Mouse (Mus musculus) hindbrain, embryonic 12.5 days (tissue): Measurements from ENCODE around the gene Pard6a. TPM values are rescaled to one million over a fixed set of nuclear protein-coding genes. Genes with fewer than 3 reads are reported as not detected.
A peak's percentile ranks its signal among the peaks of the same experiment; 100 is the strongest.

ENCODE experiments used
- ATAC-seq: fragments of 200-750 bp; cut with Nextera tagmentation; 2 replicates; pipeline ENCODE4 v1.8.0; 2017; ENCODE audit warnings: moderate TSS enrichment; ENCODE audit not compliant: low FRiP score
- H3K27ac ChIP-seq: fragments of 300-500 bp; sonication (generic); 2 replicates; pipeline ENCODE4 v1.5.1; 2016; ENCODE audit warnings: mild to moderate bottlenecking
- H3K27me3 ChIP-seq: fragments of 300-500 bp; sonication (generic); 2 replicates; pipeline ENCODE4 v1.6.1; 2016; ENCODE audit warnings: mild to moderate bottlenecking
- H3K36me3 ChIP-seq: fragments of 300-500 bp; sonication (generic); 2 replicates; pipeline ENCODE4 v1.6.1; 2016; ENCODE audit warnings: mild to moderate bottlenecking
- H3K4me1 ChIP-seq: fragments of 300-500 bp; sonication (generic); 2 replicates; pipeline ENCODE4 v1.6.1; 2016
- H3K4me2 ChIP-seq: fragments of 300-500 bp; sonication (generic); replicated peaks from 2 replicates; pipeline ENCODE4 v1.6.1; 2016; ENCODE audit warnings: mild to moderate bottlenecking
- H3K4me3 ChIP-seq: fragments of 300-500 bp; sonication (generic); 2 replicates; pipeline ENCODE4 v1.5.1; 2016; ENCODE audit warnings: mild to moderate bottlenecking
- H3K9ac ChIP-seq: fragments of 300-500 bp; sonication (generic); 2 replicates; pipeline ENCODE4 v1.6.1; 2016; ENCODE audit warnings: mild to moderate bottlenecking, moderate library complexity
- H3K9me3 ChIP-seq: fragments of 300-500 bp; sonication (generic); replicated peaks from 2 replicates; pipeline ENCODE4 v1.6.1; 2016; ENCODE audit warnings: mild to moderate bottlenecking
- WGBS: fragments of 180-500 bp; shearing (Covaris S2); methylation state at CpG from one replicate; pipeline ENCODE4 v1.1.7; 2016; 5-methylcytosine and 5-hydroxymethylcytosine counted together
- polyA plus RNA-seq: library from polyadenylated mRNA; unstranded; fragments of >200 nt; fragmentation: Nextera tagmentation; extraction: Ambion mirVana; gene quantifications from 2 replicates; pipeline ENCODE4 v1.2.1, GENCODE M21; 2016

Gene Pard6a
- polyA plus RNA-seq, 1 experiment from 2014 or later: 29.7 TPM

GRCm38 (mm10) chr8:105704955-105705354 lies 4.0 kb downstream of the Pard6a start:
- H3K9ac ChIP-seq: no peak overlapping the region
- H3K27ac ChIP-seq: no peak overlapping the region
- no peak overlapping the region for H3K4me3 ChIP-seq
- H3K27me3 ChIP-seq: no peaks in the 10 kb centered on the region
- ATAC-seq: no peak
- no peaks in the 10 kb centered on the region for H3K9me3 ChIP-seq
- no peak overlapping the region for H3K4me2 ChIP-seq
- H3K36me3 ChIP-seq: peaks cover 17% of the 10 kb centered on the region
- WGBS: 88% methylated on average over 6 of the region's 6 CpGs
- H3K4me1 ChIP-seq: peaks cover 37% of the 10 kb centered on the region

DNA sequence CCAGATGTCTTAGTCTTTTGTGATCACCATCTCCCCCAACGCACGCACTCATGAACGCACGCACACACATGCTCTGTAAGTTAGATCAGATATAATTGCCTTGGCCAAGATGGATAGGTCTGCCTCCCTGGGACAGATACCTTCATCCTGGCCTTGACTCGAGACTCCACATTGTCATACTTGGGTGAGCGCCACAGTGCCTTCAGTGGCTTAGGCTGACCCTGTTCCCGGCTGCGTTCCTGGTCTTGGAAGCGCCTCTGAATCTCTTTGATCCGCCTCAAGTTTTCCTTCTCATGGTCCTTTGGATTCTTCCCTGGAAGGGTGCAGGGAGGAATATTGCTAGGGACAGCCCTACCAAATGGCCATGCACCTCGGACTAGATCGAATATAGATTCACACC lies 5.5 kb downstream of the Pard6a start:
- peaks cover 31% of the 10 kb centered on the region for H3K4me1 ChIP-seq
- H3K36me3 ChIP-seq: peaks cover 17% of the 10 kb centered on the region
- no peaks in the 10 kb centered on the region for H3K27me3 ChIP-seq
- no peak overlapping the region for H3K9ac ChIP-seq
- no peak for ATAC-seq
- H3K4me2 ChIP-seq: peak overlapping the region; percentile 95
- no peaks in the 10 kb centered on the region for H3K9me3 ChIP-seq
- H3K4me3 ChIP-seq: peak overlapping the region; percentile 69; the same call in 1 of the 2 replicates
- no peak overlapping the region for H3K27ac ChIP-seq
- WGBS: 75% methylated on average over 12 of the region's 12 CpGs

GRCm38 (mm10) chr8:105707498-105708403 lies 6.8 kb downstream of the Pard6a start, which contains the start of the genes 4933405L10Rik and Enkd1:
Gene 4933405L10Rik (plus strand): TSS chr8:105707655.
Gene Enkd1 (minus strand): TSS chr8:105708210.
- ATAC-seq: peak; percentile 80
- no peaks in the 10 kb centered on the region for H3K27me3 ChIP-seq
- peak within 1 kb of the TSS; percentile 74 for H3K9ac ChIP-seq
- peaks cover 17% of the 10 kb centered on the region for H3K36me3 ChIP-seq
- H3K27ac ChIP-seq: peak within 1 kb of the TSS; percentile 18; the same call in 1 of the 2 replicates
- H3K4me1 ChIP-seq: peaks cover 21% of the 10 kb centered on the region
- H3K9me3 ChIP-seq: no peaks in the 10 kb centered on the region
- H3K4me3 ChIP-seq: peak within 1 kb of the TSS; percentile 69
- H3K4me2 ChIP-seq: peak within 1 kb of the TSS; percentile 95
- under 1% methylated on average over 55 of the region's 55 CpGs for WGBS

GRCm38 (mm10) chr8:105708675-105709074 lies 7.7 kb downstream of the Pard6a start:
- no peaks in the 10 kb centered on the region for H3K9me3 ChIP-seq
- no peak for ATAC-seq
- peaks cover 8% of the 10 kb centered on the region for H3K36me3 ChIP-seq
- WGBS: 92% methylated on average over 8 of the region's 8 CpGs
- no peak overlapping the region for H3K4me3 ChIP-seq
- peaks cover 21% of the 10 kb centered on the region for H3K4me1 ChIP-seq
- H3K27ac ChIP-seq: no peak overlapping the region
- H3K9ac ChIP-seq: no peak overlapping the region
- H3K4me2 ChIP-seq: no peak overlapping the region
- no peaks in the 10 kb centered on the region for H3K27me3 ChIP-seq

GRCm38 (mm10) chr8:105709317-105709716 lies 8.4 kb downstream of the Pard6a start:
- H3K4me2 ChIP-seq: no peak overlapping the region
- ATAC-seq: no peak

DNA sequence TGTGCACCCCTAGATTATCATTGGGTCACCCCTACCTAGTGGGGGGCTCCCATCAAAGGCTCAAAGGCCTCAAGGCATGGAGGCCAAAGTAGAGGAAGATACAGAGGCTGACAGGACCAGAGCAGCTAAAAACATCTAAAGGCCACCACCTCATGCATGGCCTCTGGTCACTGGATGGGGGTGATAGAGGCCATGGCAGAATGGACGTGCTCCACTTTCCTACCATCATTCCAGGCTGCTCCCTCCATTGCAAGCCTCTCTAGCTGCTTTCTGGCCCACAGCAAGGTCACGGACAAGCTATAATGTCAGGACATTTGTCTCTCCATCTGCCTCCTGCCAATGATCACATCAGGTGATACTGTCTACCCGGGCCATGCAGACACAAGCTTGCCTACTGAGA lies 11.3 kb downstream of the Pard6a start:
- peaks cover 23% of the 10 kb centered on the region for H3K36me3 ChIP-seq
- no peak overlapping the region for H3K4me3 ChIP-seq
- no peak overlapping the region for H3K27ac ChIP-seq
- H3K4me2 ChIP-seq: no peak overlapping the region
- no peaks in the 10 kb centered on the region for H3K27me3 ChIP-seq
- no peak for ATAC-seq
- no peaks in the 10 kb centered on the region for H3K9me3 ChIP-seq
- H3K9ac ChIP-seq: no peak overlapping the region
- WGBS: 86% methylated on average over 3 of the region's 3 CpGs
- peaks cover 9% of the 10 kb centered on the region for H3K4me1 ChIP-seq

More at GRCm38 (mm10) chr8:105709317-105709716, 8.4 kb downstream of the Pard6a start:
- Histone ChIP-seq H3K9ac (no peak overlapping the region), H3K4me3 (no peak overlapping the region), H3K9me3 (no peaks in the 10 kb centered on the region), H3K27me3 (no peaks in the 10 kb centered on the region), H3K36me3 (peaks cover 3% of the 10 kb centered on the region), H3K4me1 (peaks cover 21% of the 10 kb centered on the region), H3K27ac (no peak overlapping the region)
- WGBS: 77% methylated on average over 14 of the region's 14 CpGs

GRCm38 (mm10) chr8:105714139-105714538 lies 13.2 kb downstream of the Pard6a start:
- Histone ChIP-seq H3K36me3 (peaks cover 24% of the 10 kb centered on the region), H3K4me2 (no peak overlapping the region), H3K27me3 (no peaks in the 10 kb centered on the region), H3K9me3 (no peaks in the 10 kb centered on the region), H3K27ac (no peak overlapping the region), H3K4me1 (no peaks in the 10 kb centered on the region), H3K9ac (no peak overlapping the region), H3K4me3 (no peak overlapping the region)
- WGBS: 12% methylated on average over 3 of the region's 3 CpGs
- ATAC-seq: no peak

DNA sequence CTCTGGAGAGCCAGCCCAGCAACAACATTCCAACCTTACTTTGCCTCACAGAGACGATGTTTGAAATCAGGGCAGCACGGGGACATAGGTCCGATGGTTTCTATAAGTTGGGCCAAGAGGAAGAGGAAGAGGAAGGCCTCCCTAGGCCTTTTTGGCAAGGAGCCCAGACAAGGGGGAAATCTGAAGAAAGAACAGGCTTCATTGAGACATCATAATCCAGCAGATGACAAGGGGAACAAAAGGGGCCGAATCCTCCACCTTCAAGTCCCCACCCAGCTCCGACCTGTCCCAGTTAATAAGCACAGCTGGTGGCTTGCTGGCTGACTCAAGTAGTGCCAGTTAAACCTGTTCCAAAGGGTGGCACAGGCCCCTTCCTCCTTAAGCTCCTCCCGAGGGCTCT lies 14.1 kb downstream of the Pard6a start:
- Histone ChIP-seq H3K9me3 (no peaks in the 10 kb centered on the region), H3K4me3 (no peak overlapping the region), H3K4me1 (no peaks in the 10 kb centered on the region), H3K4me2 (no peak overlapping the region), H3K27ac (no peak overlapping the region), H3K27me3 (no peaks in the 10 kb centered on the region), H3K9ac (no peak overlapping the region), H3K36me3 (peaks cover 24% of the 10 kb centered on the region)
- no peak for ATAC-seq
- WGBS: 78% methylated on average over 6 of the region's 6 CpGs

DNA sequence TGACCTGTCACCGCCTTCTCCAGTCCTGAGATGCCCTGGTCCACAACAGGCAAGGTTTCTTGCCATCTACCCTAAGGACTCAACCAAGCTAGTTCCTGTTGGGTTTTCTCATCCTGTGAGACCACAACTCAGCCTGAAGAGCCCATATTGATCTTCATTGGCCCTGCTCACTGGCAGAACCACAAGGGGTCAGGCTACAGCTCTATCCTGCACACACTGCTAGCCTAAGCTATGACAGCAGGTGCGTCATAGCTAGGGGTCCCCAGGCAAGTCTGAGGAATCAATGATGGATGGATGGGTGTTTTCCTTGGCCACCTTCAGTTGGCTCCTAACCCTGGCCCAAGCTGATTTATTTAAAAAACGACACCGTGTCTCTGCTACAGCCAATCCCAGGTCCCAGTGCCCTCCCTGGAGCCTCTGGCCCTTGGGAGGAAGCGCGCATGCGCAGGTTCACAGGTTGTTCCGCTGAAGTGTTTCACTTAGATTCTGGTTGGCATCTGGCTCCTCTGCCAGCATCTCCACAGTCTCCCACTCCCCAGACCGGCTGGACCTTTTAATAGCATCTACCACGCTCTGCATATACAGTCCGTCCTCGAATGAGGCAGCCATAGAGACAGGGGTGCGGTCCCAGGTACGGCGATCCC lies 15.5 kb downstream of the Pard6a start:
- no peaks in the 10 kb centered on the region for H3K27me3 ChIP-seq

GRCm38 (mm10) chr8:105719637-105720036 lies 18.7 kb downstream of the Pard6a start:
- H3K4me2 ChIP-seq: no peak overlapping the region
- no peak overlapping the region for H3K27ac ChIP-seq
- H3K27me3 ChIP-seq: no peaks in the 10 kb centered on the region
- H3K4me1 ChIP-seq: no peaks in the 10 kb centered on the region
- no peak overlapping the region for H3K4me3 ChIP-seq
- ATAC-seq: no peak
- peaks cover 44% of the 10 kb centered on the region for H3K36me3 ChIP-seq
- no peaks in the 10 kb centered on the region for H3K9me3 ChIP-seq
- 87% methylated on average over 4 of the region's 4 CpGs for WGBS
- H3K9ac ChIP-seq: no peak overlapping the region

More for the DNA sequence above, 15.5 kb downstream of the Pard6a start:
- H3K4me2 ChIP-seq: no peak overlapping the region
- ATAC-seq: no peak
- H3K27ac ChIP-seq: no peak overlapping the region
- H3K9ac ChIP-seq: no peak overlapping the region
- no peak overlapping the region for H3K4me3 ChIP-seq
- H3K9me3 ChIP-seq: no peaks in the 10 kb centered on the region
- WGBS: 94% methylated on average over 15 of the region's 15 CpGs
- H3K4me1 ChIP-seq: no peaks in the 10 kb centered on the region
- H3K36me3 ChIP-seq: peaks cover 28% of the 10 kb centered on the region

DNA sequence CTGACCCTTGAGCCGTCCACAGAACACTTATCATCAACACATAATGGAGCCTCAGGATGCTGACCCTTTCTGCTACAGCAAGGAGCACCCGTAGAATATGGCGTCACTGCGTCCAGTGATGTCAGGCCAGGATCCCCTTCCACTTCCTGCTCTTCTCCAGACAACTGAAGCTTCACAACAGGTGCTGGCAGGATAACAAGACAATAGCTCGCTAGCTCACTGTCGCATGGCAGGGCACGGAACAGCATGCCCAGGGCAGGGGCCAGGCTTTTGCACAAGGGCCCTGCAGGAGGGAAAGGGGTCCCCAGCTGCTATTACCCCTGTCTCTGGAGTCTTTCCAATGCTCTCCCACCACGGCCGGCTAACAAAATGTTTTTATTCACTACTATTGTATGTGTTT lies 21.9 kb downstream of the Pard6a start:
- Histone ChIP-seq H3K9me3 (no peaks in the 10 kb centered on the region), H3K27me3 (no peaks in the 10 kb centered on the region), H3K4me2 (no peak overlapping the region), H3K4me3 (no peak overlapping the region), H3K9ac (no peak overlapping the region), H3K27ac (no peak overlapping the region), H3K4me1 (no peaks in the 10 kb centered on the region), H3K36me3 (peaks cover 42% of the 10 kb centered on the region)
- ATAC-seq: no peak
- WGBS: 93% methylated on average over 9 of the region's 9 CpGs

- no peaks in the 10 kb centered on the region for H3K4me1 ChIP-seq
- WGBS: 84% methylated on average over 5 of the region's 5 CpGs
- H3K9me3 ChIP-seq: no peaks in the 10 kb centered on the region
- no peak overlapping the region for H3K4me3 ChIP-seq
- no peaks in the 10 kb centered on the region for H3K27me3 ChIP-seq
- no peak overlapping the region for H3K4me2 ChIP-seq
- no peak for ATAC-seq
- no peak overlapping the region for H3K9ac ChIP-seq
- H3K36me3 ChIP-seq: peaks cover 47% of the 10 kb centered on the region
- H3K27ac ChIP-seq: no peak overlapping the region
These were observed 24.8 kb downstream of the Pard6a start for GRCm38 (mm10) chr8:105725726-105726125.
